Mouse (Mus musculus) gastrocnemius, adult 2 months (tissue): Measurements from ENCODE around the gene Tspan13. TPM values are rescaled to one million over a fixed set of nuclear protein-coding genes. Genes with fewer than 3 reads are reported as not detected.

Source experiments
- DNase-seq: peaks from one replicate; pipeline ENCODE4 v3.0.0; 2022
- H3K27ac ChIP-seq: fragments of 200-600 bp; 2 replicates; pipeline ENCODE4 v1.8.1; 2022; ENCODE audit warnings: mild to moderate bottlenecking
- H3K4me3 ChIP-seq: fragments of 200-600 bp; 2 replicates; pipeline ENCODE4 v1.8.1; 2022; ENCODE audit warnings: mild to moderate bottlenecking, moderate library complexity
- CTCF ChIP-seq: fragments of 200-600 bp; IDR thresholded peaks from 2 replicates; pipeline ENCODE4 v1.8.1; 2022; ENCODE audit warnings: antibody characterized with exemption, mild to moderate bottlenecking, moderate library complexity
- intact Hi-C: fragments of 180-260 bp; cut with DNase I; formaldehyde crosslinking; loops from one replicate; pipeline ENCODE4 v1.15.1; 2025
- total RNA-seq, 2 experiments: library from RNA; stranded (reverse); gene quantifications; 2 replicates each; pipeline ENCODE4 v1.2.3; 2021

Gene Tspan13
- total RNA-seq, 2 experiments from 2014 or later, result 19.4 to 23.0 TPM

GRCm38 (mm10) chr12:36046196-36046595 is 3.9 kb upstream of the Tspan13 start:
- no peak overlapping the region for H3K4me3 ChIP-seq
- no peak for TF ChIP-seq CTCF
- intact Hi-C loops, result no loop called here
- H3K27ac ChIP-seq, result no peak overlapping the region
- no peak for DNase-seq

GRCm38 (mm10) chr12:36044691-36045090 is 2.4 kb upstream of the Tspan13 start:
- intact Hi-C loops, result no loop called here
- no peak overlapping the region for H3K27ac ChIP-seq
- H3K4me3 ChIP-seq, result no peak overlapping the region
- DNase-seq, result no peak
- TF ChIP-seq CTCF, result no peak

- H3K27ac ChIP-seq, result peak overlapping the region; percentile 92
- H3K4me3 ChIP-seq, result peak overlapping the region; percentile 94
- peak; percentile 49 for TF ChIP-seq CTCF
- peak; percentile 50 for DNase-seq
- intact Hi-C loops, result no loop called here
Measured at GRCm38 (mm10) chr12:36041703-36042347, 475 bp downstream of the Tspan13 start.

GRCm38 (mm10) chr12:36041281-36041589 is 1.1 kb downstream of the Tspan13 start:
- intact Hi-C loops, result no loop called here
- no peak for TF ChIP-seq CTCF
- peak overlapping the region; percentile 92 for H3K27ac ChIP-seq
- peak overlapping the region; percentile 94 for H3K4me3 ChIP-seq
- DNase-seq, result no peak

- peak; percentile 36 for DNase-seq
- intact Hi-C loops, result no loop called here
- Histone ChIP-seq H3K4me3 (peak overlapping the region; percentile 94), H3K27ac (peak overlapping the region; percentile 92)
- TF ChIP-seq CTCF, result no peak
Measured at GRCm38 (mm10) chr12:36040571-36041280, 1.6 kb downstream of the Tspan13 start.

GRCm38 (mm10) chr12:36039541-36040084 is 2.7 kb downstream of the Tspan13 start:
- no peak for DNase-seq
- Histone ChIP-seq H3K27ac (peak overlapping the region; percentile 92), H3K4me3 (peak overlapping the region; percentile 94)
- TF ChIP-seq CTCF, result no peak
- intact Hi-C loops, result no loop called here

- no peak for DNase-seq
- Histone ChIP-seq H3K27ac (peak overlapping the region; percentile 92), H3K4me3 (peak overlapping the region; percentile 94)
- intact Hi-C loops, result no loop called here
- no peak for TF ChIP-seq CTCF
Measured at GRCm38 (mm10) chr12:36036776-36037175, 5.5 kb downstream of the Tspan13 start.

- intact Hi-C loops, result no loop called here
- TF ChIP-seq CTCF, result no peak
- peak overlapping the region; percentile 94 for H3K4me3 ChIP-seq
- no peak for DNase-seq
- H3K27ac ChIP-seq, result peak overlapping the region; percentile 92
Measured at GRCm38 (mm10) chr12:36036121-36036520, 6.2 kb downstream of the Tspan13 start.

GRCm38 (mm10) chr12:36035501-36035900 is 6.8 kb downstream of the Tspan13 start:
- Histone ChIP-seq H3K27ac (peak overlapping the region; percentile 92), H3K4me3 (peak overlapping the region; percentile 94)
- no peak for DNase-seq
- no peak for TF ChIP-seq CTCF
- intact Hi-C loops, result no loop called here

- peak overlapping the region; percentile 47 for H3K4me3 ChIP-seq
- TF ChIP-seq CTCF, result no peak
- no peak for DNase-seq
- intact Hi-C loops, result no loop called here
- H3K27ac ChIP-seq, result peak overlapping the region; percentile 92
Measured at GRCm38 (mm10) chr12:36032419-36032818, 9.9 kb downstream of the Tspan13 start.

GRCm38 (mm10) chr12:36030660-36031363 is 11.5 kb downstream of the Tspan13 start:
- no peak for TF ChIP-seq CTCF
- intact Hi-C loops, result no loop called here
- no peak for DNase-seq
- Histone ChIP-seq H3K27ac (peak overlapping the region; percentile 74), H3K4me3 (peak overlapping the region; percentile 39)

- TF ChIP-seq CTCF, result no peak
- DNase-seq, result no peak
- Histone ChIP-seq H3K27ac (peak overlapping the region; percentile 74), H3K4me3 (peak overlapping the region; percentile 45)
- intact Hi-C loops, result no loop called here
Measured at GRCm38 (mm10) chr12:36029687-36030086, 12.6 kb downstream of the Tspan13 start.
